Mouse (Mus musculus): ENCODE data around the gene Ncdn.

Gene Ncdn

DNA sequence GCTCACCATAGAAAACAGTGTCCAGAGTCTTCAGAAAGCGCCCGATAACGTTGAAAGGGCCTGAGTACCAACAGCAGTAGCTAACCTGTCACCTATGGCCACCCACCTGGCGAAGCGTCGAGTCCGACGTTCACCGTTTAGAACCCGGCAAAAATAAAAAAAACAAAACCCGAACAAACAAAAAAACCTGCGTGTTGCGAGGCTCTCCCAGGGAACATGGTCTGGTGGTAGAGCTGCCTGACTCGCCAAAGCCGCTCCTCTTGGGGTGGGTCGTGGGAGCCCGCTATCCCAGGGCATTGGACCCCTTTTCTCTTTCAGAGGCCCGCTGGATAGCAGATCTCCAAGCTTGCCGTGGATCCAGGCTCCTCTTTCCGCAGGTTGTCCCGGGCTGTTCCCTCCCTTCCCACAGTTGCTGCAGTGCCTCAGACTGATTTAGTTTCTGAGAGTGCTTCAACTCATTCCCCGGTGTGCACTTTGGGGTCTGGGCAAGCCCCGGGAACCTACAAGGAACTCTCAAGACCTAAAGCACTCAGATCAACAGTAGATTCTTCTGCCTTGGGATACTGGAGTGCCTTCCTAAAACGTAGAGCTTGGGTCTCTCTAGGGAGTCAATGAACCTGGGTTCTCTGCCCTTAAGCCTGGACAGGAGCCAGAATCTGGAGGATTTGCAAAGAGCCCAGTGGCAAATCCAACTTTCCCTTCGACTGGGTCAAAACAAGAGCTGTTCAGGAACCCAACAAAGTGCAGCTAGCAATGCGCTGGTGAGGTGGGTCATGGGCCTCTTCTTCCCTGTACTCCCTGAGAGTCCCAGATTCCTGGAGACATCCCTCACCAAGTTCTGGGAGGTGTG is 20.5 kb downstream of the Ncdn start:
- in situ Hi-C loops (cut with MboI; ENCODE audit: low sequenced_read_pairs) = loop anchor here (10.0 kb wide), 1 partner anchor 128 kb away; the partner anchor contains the start of gene 5730409E04Rik

DNA sequence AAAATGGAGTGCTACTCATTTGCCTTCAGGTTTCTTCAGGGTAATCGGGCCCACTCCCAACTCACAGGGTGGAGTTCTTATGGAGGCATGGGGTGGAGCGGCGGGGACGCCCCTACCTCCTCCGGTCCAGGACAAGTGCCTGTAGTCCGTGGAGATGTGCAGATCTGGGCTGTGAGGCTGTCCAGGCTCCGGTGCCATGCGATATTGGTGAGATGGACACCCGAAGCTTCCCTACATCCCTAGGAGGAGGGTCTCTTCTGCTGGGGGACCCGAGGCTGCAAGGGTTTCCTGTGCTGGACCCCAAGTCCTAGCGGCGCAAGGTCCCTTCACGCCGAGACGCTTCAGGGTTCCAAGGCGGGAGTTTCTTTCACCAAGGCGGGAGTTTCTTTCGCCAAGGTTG is 21.1 kb downstream of the Ncdn start:
- in situ Hi-C loops (cut with MboI; ENCODE audit: low sequenced_read_pairs) = loop anchor here (10.0 kb wide), 1 partner anchor 127 kb away; the partner anchor contains the start of gene 5730409E04Rik

DNA sequence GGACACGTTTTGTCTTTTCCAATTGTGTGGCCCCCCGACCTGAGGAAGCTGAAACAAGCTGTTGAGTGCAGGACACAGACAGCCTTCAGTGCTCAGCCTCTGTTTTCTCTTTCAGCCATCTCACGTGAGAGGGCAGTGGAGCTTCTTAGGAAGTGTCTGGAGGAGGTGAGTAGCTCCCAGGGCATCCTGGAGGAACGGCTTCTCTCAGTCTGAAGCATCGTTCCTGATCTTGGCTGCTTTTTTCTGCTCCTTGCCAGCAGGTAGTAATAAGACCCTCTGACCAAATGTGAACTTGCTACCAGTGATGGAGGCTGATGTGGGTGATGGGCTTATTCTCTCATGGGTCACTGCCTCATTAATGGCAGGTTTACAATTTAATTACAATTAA is 45.8 kb downstream of the Ncdn start:
- in situ Hi-C loops (cut with MboI; ENCODE audit: low sequenced_read_pairs) = no loop called here

- in situ Hi-C loops (cut with MboI; ENCODE audit: low sequenced_read_pairs) = no loop called here
Measured at GRCm38 (mm10) chr4:126706630-126707438, 46.4 kb downstream of the Ncdn start.

GRCm38 (mm10) chr4:126696908-126697307 is 56.3 kb downstream of the Ncdn start:
- in situ Hi-C loops (cut with MboI; ENCODE audit: low sequenced_read_pairs) = no loop called here
